Mouse (Mus musculus): ENCODE data around the gene Fpgs. TPM values are rescaled to one million over a fixed set of nuclear protein-coding genes. Genes with fewer than 3 reads are reported as not detected.

Fpgs gene
- total RNA-seq, 2 experiments from 2014 or later: 26.3 to 30.0 TPM

DNA sequence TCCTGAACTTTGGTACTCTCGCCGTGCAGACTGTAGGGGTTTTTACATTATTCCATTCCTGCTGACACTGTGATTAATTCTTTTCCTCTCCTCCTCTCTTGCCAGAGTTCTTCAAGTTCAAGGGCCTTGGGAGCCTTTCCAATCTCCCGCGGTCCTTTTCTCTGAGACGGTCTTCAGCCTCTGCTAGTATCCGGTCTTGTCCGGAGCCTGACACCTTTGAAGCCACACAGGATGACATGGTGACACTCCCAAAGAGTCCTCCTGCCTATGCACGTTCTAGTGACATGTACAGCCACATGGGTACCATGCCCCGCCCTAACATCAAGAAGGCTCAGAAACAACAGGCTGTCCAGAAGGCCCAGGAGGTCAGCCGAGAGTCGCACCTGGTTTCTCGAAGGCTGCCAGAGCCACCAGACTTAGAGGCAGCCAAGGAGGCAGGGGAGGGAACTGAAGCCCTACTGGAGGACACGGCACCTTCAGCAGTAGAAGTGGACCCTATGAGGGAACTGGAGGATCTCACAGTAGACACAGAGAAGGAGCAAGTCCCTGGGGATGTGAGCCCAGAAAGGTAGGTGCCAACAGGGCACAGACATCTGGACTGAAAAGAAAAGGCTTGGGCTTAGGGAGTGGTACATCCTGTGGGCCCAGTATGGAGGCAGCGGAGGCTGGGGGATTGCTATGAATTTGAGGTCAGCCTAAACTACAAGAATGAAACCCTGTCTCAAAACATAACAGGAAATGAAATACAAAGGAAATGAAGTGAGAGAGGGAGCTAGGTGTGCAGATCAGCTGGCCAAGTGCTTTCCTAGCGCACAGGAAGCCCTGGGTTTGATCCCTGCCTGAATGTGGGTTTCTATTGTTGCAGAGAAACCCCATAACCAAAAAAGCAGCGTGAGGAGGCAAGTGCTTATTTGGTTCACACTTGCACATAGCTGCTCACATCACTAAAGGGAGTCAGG, 21.2 kb upstream of the Fpgs start:
- intact Hi-C loops (cut with DNase I): no loop called here
- DNase-seq: no peak

DNA sequence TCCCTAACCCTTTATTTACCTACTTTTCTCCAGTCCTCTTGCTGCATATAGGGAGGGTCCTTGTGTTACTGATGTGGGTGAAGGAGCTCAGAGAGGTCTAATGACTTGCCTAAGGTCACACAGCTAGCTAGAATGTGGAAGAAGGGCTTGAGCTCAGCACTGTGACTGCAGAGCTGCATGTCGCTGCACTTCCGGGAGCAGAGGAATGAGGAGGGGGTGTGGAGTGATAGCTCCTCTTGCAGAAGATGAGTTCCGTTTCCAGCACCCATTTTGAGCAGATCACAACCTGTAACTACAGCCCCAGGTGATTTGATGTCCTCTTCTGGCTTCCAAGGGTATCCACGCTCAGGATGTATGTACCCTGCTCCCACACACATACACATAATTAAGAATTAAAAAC, 20.2 kb upstream of the Fpgs start:
- intact Hi-C loops (cut with DNase I): no loop called here
- DNase-seq: no peak

DNA sequence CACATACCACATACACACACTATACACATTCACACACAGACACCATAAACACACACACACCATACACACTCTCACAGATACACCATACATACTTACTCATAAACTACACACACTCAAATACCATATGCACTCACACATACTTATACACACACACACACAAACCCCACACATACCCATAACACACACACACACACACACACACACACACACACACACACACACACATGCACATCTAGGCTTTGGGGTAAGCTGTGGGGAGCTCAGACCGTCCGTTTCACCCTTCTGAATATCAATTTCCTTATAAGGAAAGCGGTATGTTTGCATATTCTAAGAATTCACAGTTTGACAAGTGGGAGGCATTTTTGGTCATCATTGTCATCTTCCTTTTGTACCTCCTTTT, 18.6 kb upstream of the Fpgs start:
- no peak for DNase-seq
- intact Hi-C loops (cut with DNase I): no loop called here

DNA sequence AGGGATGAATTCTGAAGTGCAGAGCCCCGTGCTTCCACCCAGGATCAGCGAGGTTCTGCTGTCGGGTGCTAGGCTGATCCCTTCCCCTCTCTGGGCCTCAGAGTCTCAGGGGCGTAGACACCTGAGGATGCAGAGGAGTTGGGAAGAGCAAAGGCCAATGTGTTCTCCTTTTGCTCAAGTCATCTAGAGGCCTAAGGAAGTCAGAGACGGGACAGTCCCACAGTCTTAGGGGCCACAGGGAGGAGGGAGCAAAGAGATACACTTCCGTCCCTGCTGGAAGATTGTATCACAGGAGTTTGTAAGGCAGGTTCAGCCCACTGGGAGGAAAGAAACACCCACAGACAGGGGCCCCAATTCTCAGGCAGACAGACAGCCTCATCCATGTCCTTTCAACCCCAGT, 18.1 kb upstream of the Fpgs start:
- no peak for DNase-seq
- intact Hi-C loops (cut with DNase I): no loop called here

DNA sequence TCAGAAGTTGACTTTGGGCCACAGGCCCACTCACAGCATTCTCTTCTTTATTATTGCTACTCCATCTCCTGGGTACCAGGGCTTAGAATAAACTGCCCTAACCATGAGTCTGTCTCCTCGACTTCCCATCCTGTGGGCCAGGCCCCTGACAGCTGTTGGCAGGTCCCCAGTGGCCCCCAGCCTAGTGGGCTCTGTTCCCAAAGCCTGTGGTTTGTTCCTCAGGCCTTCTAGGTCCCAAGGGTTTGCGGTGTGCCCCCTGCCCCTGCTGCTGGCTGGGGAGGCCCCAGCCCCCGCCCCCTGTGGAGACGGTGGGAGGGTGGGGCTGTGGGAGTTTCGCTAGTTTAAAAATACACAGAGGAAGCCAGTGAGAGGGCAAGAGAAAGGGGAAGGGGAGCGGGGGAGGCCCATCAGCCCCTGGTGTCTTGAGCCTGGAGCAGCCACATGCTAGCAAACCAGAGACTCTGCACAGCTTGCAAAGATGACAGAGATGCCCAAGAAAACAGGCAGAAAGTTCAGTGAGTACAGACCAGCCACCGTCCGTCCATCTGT, 16.8 kb upstream of the Fpgs start, which contains the start of gene Sh2d3c:
Sh2d3c (plus strand) TSS at position 375 of the 549 bp plus-strand sequence.
- intact Hi-C loops (cut with DNase I): no loop called here
- peak; percentile 47 for DNase-seq

DNA sequence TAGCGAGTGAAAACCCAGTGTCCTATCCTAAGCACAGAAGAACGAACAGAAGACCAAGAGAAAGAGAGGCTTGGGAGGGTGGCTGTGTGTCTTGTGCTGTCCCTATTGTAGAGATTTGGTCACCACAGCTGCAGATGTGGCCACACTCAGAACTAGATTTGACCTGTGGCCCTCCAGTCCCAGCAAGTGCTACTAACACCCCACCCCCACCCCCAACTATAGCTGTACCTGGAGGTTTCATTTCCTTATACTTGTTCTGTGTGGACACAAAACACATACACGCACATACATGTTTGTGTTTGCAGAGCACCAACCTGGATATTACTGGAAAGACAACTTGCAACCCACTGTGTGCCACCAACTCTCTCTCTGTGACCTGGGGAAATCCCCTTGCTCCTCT, 16.1 kb upstream of the Fpgs start:
- DNase-seq: no peak
- intact Hi-C loops (cut with DNase I): no loop called here

DNA sequence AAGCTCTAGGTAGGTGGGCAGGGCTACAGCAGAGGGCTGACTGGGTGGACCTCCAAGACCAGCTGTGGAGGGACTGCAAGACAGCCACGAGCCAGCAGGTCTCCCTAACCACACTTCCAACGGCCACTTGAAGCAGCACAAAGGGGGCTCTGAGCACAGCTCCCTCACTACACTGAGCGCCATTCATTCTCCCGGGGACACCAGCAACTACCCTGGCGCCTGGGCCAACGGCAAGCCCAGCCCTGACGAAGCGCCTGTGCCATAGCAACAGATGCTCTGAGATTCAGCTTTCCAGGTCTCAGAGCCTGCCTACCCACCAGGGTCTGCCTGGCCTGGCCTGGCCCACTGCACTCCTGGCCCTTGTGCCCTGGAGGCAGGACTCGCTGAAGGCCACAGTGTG, 14.8 kb upstream of the Fpgs start:
- peak; percentile 57 for DNase-seq
- intact Hi-C loops (cut with DNase I): no loop called here

DNA sequence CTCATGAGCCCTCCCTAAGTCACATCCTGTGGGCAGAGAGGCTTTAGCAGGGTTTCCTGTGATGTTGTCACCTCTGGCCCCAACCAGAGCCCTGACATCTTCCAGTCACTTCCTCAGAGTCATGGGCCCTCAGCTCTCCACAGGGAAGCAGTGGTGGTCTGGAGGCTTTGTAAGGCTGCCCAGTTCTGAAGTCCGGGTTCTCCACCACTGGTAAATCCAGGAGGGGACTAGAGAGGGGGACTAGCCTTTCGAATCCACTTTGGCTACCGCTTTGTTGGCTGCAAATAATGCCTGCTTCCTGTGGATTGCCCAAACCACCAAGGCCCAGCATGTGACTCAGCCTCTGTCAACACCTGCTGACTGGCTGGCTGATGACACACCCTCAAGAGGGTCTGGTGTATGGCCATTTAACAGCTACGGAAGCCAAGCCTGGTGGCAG, 11.1 kb upstream of the Fpgs start:
- no peak for DNase-seq
- intact Hi-C loops (cut with DNase I): loop anchor here (5.0 kb wide), 1 partner anchor 132 kb away; the partner anchor contains the start of gene Stxbp1

DNA sequence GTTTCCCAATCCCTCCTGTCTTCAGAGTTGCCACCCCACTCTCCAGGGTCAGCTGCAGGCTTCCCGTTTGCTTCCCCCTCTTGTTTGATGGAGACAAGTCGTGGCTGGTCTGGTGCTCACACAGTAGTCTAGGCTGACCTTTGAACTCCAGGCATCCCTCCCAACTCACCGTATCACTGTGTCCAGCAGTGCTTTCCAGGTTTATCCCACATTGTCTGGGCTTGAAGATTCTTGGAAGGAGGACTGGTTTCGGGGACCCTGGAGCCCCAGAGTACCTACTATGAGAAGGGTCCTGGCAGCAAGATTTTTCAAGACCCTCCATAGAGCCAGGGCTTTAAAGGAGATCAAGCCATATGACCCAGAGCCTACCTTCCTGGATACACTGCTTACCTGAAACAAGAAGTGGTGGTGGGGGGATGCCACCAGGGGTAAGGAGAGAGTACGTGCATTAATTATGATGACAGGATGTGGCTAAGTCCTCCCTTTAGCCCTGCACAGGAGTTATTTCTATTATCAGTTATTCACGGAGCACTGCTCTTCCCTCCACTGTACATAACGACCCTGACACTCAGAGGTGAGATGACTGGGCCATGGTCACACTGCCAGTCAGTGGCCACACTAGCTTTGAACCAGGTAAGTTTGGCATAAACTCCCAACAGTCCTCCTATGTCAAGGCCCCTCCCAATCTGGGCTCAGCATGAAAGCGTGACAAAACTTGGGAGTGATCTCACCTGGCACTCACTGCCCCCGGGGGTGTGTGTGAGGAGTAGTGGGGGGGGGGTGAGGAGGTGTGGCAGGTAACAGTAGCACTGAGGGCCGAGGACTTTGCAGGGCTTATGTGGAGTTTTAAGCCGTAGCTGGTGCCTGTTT, 10.4 kb upstream of the Fpgs start:
- intact Hi-C loops (cut with DNase I): loop anchor here (5.0 kb wide), 1 partner anchor 133 kb away; the partner anchor contains the start of gene Stxbp1
- no peak for DNase-seq

DNA sequence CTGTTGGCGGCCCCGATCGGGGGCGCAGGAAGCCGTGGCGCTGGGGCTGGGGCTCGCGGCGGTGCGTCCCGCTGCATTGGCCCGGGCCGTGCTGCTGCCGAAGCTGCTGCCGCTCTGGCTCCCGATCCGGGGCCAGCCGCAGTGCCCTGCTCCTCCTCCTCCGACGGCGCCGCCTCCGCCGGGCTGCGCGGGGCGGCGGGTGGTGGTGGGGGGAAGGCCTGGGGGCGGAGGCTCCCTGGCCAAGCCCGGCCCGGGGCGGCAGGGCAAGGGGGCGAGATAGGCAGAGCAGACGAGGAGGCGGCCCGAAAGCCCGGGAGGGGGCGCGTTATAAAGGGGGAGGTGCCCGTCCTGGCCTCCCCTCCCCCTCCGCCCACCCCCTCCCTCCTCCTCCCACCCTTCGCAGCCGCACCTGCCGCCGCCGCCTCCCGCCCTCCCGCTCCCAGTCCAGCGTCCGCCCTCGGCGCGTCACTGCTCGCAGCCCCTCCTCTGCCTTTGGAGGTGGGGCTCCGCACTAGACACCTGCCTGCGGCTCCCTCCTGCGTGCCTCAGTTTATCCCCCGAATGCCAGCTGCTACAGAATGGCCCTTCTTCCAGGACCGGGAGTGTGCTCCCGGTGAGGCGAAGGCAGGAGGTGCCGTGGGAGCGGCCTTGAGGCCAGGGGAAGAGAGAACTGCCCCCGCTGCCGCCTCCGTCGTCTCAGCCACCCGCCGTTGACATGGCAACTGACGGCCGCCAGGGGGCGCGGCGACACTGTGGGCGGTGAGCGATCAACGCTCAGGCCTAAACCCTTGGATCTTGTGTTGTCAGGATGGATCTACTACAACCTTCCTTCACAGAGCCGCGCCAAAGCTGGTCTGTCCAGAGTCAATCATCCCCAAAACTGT, 9.2 kb upstream of the Fpgs start, which contains the start of gene Cdk9:
Cdk9 (minus strand) TSS at position 143 of the 884 bp plus-strand sequence.
- intact Hi-C loops (cut with DNase I): loop anchor here (2.0 to 5.0 kb wide), 2 partner anchors 44 to 134 kb away; partner anchors contain the start of genes Stxbp1 and Tor2a
- DNase-seq: peak; percentile 94

DNA sequence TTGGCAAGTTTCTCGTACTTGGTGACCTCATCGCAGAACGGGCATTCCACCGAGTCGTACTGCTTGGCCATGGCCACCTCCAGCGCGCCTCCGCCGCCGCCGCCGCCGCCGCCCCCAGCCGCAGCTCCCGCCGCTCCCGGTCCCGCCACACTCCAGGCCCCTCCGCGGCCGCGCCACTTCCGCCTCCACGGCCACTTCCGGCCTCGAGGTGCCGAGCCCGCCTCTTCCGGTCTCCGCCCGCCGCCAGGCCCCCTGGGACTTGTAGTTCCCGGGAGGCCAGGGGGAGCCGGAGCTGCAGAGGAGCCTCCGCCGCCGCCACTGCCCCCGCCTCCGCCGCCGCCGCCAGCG, 8.6 kb upstream of the Fpgs start:
- DNase-seq: peak; percentile 96
- intact Hi-C loops (cut with DNase I): loop anchor here (2.0 to 5.0 kb wide), 2 partner anchors 44 to 135 kb away; partner anchors contain the start of genes Stxbp1 and Tor2a

DNA sequence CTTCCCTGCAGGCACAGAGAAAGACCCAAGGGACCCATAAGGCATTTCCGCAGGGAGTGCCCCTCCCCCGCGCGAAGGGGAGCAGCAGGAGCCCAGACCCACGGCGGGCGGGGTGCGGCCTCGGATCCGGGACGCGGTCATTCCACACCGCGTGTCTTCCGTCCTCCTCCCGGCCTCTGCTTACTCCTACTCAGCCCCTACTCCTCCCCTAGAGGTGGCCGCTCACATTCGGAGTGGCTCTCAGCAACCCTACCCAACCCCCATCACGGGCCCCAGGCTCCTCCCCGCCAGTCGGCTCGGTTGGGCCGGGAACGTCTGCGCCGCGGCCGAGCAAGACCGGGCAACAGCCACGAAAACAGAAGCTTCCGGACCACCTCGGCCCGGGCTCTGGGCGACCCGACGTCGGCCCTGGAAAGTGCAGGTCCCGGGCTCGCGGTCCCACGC, 8.2 kb upstream of the Fpgs start:
- DNase-seq: peak; percentile 54
- intact Hi-C loops (cut with DNase I): loop anchor here (2.0 to 5.0 kb wide), 2 partner anchors 45 to 135 kb away; partner anchors contain the start of genes Stxbp1 and Tor2a

DNA sequence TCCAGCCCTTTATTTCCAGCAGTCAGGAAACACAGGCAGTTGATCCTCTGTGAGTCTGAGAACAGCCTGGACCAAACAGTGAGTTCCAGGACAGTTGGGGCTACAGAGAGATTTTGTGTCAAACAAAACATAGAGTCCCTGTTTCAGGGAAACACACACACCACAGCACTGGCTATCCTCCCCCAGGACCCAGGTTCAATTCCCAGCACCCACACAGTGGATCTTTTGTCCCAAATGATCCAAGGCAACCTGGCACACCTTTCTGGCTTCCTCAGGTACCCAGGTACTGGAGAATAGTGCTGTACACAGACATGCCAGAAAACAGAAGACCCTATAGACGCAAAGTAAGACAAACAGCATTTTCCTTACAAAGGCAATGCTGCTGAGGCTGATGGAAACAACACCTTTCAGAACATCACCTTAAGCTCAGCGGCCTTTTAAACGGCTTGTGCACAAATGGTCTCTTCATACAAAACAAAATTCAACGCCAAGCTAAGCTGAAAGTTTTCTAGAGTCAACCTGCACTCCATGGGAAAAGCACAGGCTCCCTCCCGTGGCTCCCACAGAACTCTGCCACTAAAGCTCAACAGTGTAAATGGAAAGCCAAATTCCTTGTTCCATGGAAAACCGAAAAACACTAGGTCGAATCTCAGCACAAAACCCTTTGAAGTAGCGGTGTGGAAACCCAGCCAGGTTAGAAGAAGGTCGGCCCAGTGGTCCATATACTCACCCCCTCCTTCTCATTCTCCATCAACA, 7.5 kb upstream of the Fpgs start:
- no peak for DNase-seq
- intact Hi-C loops (cut with DNase I): loop anchor here (2.0 to 5.0 kb wide), 2 partner anchors 45 to 136 kb away; partner anchors contain the start of genes Stxbp1 and Tor2a

DNA sequence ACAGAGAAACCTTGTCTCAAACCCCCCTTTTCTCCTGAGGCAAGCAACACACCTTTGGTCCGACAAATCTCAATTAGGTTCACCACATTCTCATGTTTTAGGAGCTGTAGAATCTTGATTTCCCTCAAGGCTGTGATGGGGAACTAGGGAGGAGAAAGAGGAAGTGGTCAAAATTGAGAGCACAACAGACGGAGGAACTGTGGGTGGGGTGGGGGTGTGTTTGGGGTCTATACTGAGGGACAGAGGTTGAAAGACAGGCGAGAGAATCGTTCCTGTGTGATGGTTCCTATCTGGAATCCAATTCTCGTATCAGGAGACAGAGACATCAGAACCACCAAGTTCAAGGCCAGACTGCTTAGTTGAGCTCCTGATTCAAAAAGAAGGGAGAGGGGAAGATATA, 6.5 kb upstream of the Fpgs start:
- intact Hi-C loops (cut with DNase I): loop anchor here (5.0 kb wide), 1 partner anchor 137 kb away; the partner anchor contains the start of gene Stxbp1
- no peak for DNase-seq

DNA sequence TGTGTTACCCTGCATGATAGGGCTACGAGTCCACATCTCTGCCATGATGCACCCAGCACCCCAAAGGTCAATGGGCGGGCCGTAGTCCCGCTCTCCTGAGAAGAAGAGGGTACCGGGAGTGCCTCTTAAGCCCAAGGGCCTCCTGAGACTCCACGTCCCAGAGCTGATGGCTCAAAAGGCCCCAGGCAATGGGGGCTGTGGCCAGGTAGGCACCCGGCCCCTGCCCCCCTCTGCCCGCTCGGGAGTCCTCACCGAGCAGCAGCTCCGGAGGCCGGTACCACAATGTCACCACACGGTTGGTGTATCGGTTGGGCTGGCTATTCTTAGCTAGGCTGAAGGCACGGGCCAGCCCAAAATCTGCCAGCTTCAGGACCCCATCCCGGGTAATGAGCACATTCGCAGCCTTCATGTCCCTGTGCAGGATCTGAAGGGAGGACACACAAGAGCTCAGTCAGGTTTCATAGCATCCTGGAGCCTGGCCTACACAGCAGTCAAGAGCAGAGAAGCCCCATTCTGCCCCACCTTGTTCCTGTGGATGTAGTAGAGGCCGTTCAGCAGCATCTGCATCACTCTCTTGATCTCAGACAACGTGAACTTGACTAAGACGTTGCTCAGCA, 5.7 kb upstream of the Fpgs start:
- intact Hi-C loops (cut with DNase I): loop anchor here (5.0 kb wide), 1 partner anchor 138 kb away; the partner anchor contains the start of gene Stxbp1
- DNase-seq: no peak

DNA sequence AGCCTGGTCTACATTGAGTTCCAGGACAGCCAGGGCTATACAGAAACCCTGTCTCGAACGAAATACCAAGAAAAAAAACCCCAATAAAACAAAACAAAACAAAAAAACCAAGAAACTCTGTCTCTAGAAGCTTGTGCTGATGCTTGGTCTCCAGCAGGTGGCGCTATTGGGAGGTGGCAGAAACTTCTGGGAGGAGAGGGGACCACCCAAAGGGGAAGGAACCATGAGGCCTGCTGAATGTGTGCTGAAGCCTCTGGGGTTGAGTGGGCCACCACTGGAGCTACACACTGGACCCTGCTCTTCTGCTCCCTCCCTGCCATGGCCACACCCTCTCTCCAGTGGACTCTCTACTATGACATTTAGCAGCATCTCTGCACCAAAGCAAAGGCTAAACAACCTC, 4.7 kb upstream of the Fpgs start:
- intact Hi-C loops (cut with DNase I): no loop called here
- DNase-seq: peak; percentile 75

DNA sequence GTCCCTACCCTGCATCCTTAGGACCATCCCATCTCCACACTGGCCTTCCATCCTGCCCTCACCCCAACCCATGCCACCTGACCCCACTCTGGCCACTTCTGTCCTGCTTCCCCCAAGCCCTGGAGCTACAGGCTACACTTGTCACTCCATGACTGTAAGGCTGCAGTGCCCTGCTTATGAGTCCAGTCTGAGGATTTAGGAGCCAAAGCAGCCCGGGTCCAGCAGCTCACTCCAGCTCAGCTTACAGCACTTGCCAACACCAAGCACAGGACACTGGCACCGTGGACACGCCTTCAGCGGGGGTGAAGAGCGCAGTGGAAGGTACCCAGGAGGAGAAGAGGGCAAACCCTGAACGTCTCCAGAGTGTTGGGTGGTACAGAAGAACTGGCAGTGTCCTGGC, 3.0 kb upstream of the Fpgs start:
- no peak for DNase-seq

DNA sequence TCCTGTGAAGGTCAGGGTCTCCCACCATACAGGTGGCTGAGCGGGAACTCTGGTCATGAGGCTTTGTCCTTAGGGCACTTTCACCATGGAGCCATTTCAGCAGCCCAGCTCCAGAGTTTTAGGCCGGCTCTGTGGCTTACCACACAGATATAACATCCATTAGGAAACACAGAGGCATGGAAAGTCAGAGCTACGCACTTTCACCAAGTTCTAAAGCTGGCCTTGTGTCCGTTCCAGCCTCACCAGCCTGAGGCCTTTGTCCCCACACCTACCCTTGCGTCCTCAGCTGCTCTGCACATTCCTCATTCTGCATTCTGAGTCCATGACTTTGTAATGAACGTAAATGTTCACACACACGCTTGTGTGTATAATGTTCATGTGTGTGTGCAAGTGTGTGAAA, 1.1 kb upstream of the Fpgs start:
- no peak for DNase-seq
- intact Hi-C loops (cut with DNase I): no loop called here

More for the DNA sequence above, 3.0 kb upstream of the Fpgs start:
- intact Hi-C loops (cut with DNase I): no loop called here
